Mouse (Mus musculus) heart, embryonic 11.5 days (tissue): ENCODE measurements around the gene Lexm. TPM values are rescaled to one million over a fixed set of nuclear protein-coding genes. Genes with fewer than 3 reads are reported as not detected.

ENCODE experiments used
- polyA plus RNA-seq: library from polyadenylated mRNA; unstranded; fragments of >200 nt; fragmentation: Nextera tagmentation; extraction: Ambion mirVana; gene quantifications from 2 replicates; pipeline ENCODE4 v1.2.1, GENCODE M21; 2014

Gene Lexm
- polyA plus RNA-seq, 1 experiment from 2014 or later: 0.34 TPM

Other genes with a start within 250 kb of the Lexm start
- 0.35 and 0.92 TPM in 2 replicates for gene Pcsk9, start 152.9 kb downstream of the Lexm start, polyA plus RNA-seq
- not detected in 2 replicates for gene Bsnd, start 125.0 kb downstream of the Lexm start, polyA plus RNA-seq
- gene Dhcr24, start 56.2 kb downstream of the Lexm start, polyA plus RNA-seq: 16.1 and 22.1 TPM in 2 replicates
- gene Ttc22, start 5.2 kb upstream of the Lexm start, polyA plus RNA-seq: 0.43 and 0.66 TPM in 2 replicates
- 11.3 and 12.2 TPM in 2 replicates for gene Pars2, start 33.8 kb upstream of the Lexm start, polyA plus RNA-seq
- gene Ttc4, start 61.7 kb upstream of the Lexm start, polyA plus RNA-seq: 54.2 and 62.5 TPM in 2 replicates
- 0.17 and 0.38 TPM in 2 replicates for gene Mroh7, start 113.7 kb upstream of the Lexm start, polyA plus RNA-seq
- gene Fam151a, start 116.6 kb upstream of the Lexm start, polyA plus RNA-seq: 0.11 TPM in 1 of 2 replicates, not detected in the other
- gene Acot11, start 187.8 kb upstream of the Lexm start, polyA plus RNA-seq: 3.0 and 4.3 TPM in 2 replicates